Mouse (Mus musculus): ENCODE results near the gene 5430419D17Rik.

Gene 5430419D17Rik

GRCm38 (mm10) chr7:131174121-131174520 is at the start of gene 5430419D17Rik:
5430419D17Rik (plus strand) TSS chr7:131174402.
- DNase-seq (ENCODE audit: low spot score) = no peak

GRCm38 (mm10) chr7:131130021-131130420 is 44.2 kb upstream of the 5430419D17Rik start:
- no peak for DNase-seq (ENCODE audit: low spot score)

- DNase-seq (ENCODE audit: low spot score) = no peak
Observed at GRCm38 (mm10) chr7:131133181-131133580, 41.0 kb upstream of the 5430419D17Rik start.

GRCm38 (mm10) chr7:131146214-131146613 is 28.0 kb upstream of the 5430419D17Rik start, which contains the start of gene 4933402N03Rik:
4933402N03Rik (minus strand) TSS chr7:131146314.
- DNase-seq (ENCODE audit: low spot score) = no peak

- DNase-seq (ENCODE audit: low spot score) = no peak
Observed at GRCm38 (mm10) chr7:131150179-131150578, 24.0 kb upstream of the 5430419D17Rik start.

GRCm38 (mm10) chr7:131153044-131153443 is 21.2 kb upstream of the 5430419D17Rik start:
- no peak for DNase-seq (ENCODE audit: low spot score)

- no peak for DNase-seq (ENCODE audit: low spot score)
Observed at GRCm38 (mm10) chr7:131162251-131162650, 12.0 kb upstream of the 5430419D17Rik start.

- no peak for DNase-seq (ENCODE audit: low spot score)
Observed at GRCm38 (mm10) chr7:131167771-131168170, 6.4 kb upstream of the 5430419D17Rik start.

GRCm38 (mm10) chr7:131169099-131169498 is 5.1 kb upstream of the 5430419D17Rik start:
- DNase-seq (ENCODE audit: low spot score) = no peak

GRCm38 (mm10) chr7:131182685-131183084 is 8.5 kb downstream of the 5430419D17Rik start:
- no peak for DNase-seq (ENCODE audit: low spot score)

GRCm38 (mm10) chr7:131184339-131184738 is 10.1 kb downstream of the 5430419D17Rik start:
- DNase-seq (ENCODE audit: low spot score) = no peak

GRCm38 (mm10) chr7:131187047-131187446 is 12.8 kb downstream of the 5430419D17Rik start:
- DNase-seq (ENCODE audit: low spot score) = no peak

GRCm38 (mm10) chr7:131187996-131188395 is 13.8 kb downstream of the 5430419D17Rik start:
- DNase-seq (ENCODE audit: low spot score) = no peak

- no peak for DNase-seq (ENCODE audit: low spot score)
Observed at GRCm38 (mm10) chr7:131223086-131223485, 48.9 kb downstream of the 5430419D17Rik start.

- no peak for DNase-seq (ENCODE audit: low spot score)
Observed at GRCm38 (mm10) chr7:131236091-131236490, 61.9 kb downstream of the 5430419D17Rik start.

- DNase-seq (ENCODE audit: low spot score) = no peak
Observed at GRCm38 (mm10) chr7:131244993-131245392, 70.8 kb downstream of the 5430419D17Rik start.

GRCm38 (mm10) chr7:131256841-131257240 is 82.6 kb downstream of the 5430419D17Rik start:
- DNase-seq (ENCODE audit: low spot score) = no peak

GRCm38 (mm10) chr7:131257309-131257708 is 83.1 kb downstream of the 5430419D17Rik start:
- no peak for DNase-seq (ENCODE audit: low spot score)

GRCm38 (mm10) chr7:131260946-131261345 is 86.7 kb downstream of the 5430419D17Rik start:
- no peak for DNase-seq (ENCODE audit: low spot score)

GRCm38 (mm10) chr7:131264251-131264650 is 90.0 kb downstream of the 5430419D17Rik start:
- no peak for DNase-seq (ENCODE audit: low spot score)

- no peak for DNase-seq (ENCODE audit: low spot score)
Observed at GRCm38 (mm10) chr7:131265851-131266250, 91.6 kb downstream of the 5430419D17Rik start.

GRCm38 (mm10) chr7:131297151-131297550 is 122.9 kb downstream of the 5430419D17Rik start:
- no peak for DNase-seq (ENCODE audit: low spot score)

- no peak for DNase-seq (ENCODE audit: low spot score)
Observed at GRCm38 (mm10) chr7:131303340-131303739, 129.1 kb downstream of the 5430419D17Rik start.

GRCm38 (mm10) chr7:131306733-131307132 is 132.5 kb downstream of the 5430419D17Rik start:
- no peak for DNase-seq (ENCODE audit: low spot score)

GRCm38 (mm10) chr7:131314493-131314892 is 140.3 kb downstream of the 5430419D17Rik start:
- no peak for DNase-seq (ENCODE audit: low spot score)

Measured in ovary, postnatal 10 days (tissue).